Mouse (Mus musculus): ENCODE results near the gene Nicn1. TPM values are rescaled to one million over a fixed set of nuclear protein-coding genes. Genes with fewer than 3 reads are reported as not detected.
"Not testable (repeated sequence)": the region's sequence is repeated elsewhere in the genome, so short reads cannot be mapped to it uniquely, and the experiment has no call there.

The Nicn1 gene
- polyA plus RNA-seq, 1 experiment from 2014 or later: 42.4 TPM

DNA sequence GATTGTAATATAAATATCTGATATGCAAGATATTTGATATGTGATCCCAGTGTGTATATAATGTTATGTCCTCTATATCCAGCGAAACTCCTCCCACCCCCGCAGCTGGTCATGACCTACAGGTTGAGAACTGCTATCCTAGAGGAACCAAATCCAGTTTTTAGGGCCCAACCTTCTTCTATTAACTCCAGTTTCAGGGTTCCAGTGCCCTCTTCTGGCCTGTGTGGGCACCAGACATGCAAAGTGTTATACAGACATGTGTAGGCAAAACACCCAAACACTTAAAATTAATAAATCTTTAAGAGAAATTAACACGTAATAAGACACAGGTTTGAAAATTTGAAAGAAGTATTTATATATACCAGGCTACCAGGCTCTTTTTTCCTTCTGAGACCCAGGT lies 27.3 kb downstream of the Nicn1 start:
- Histone ChIP-seq H3K9me3 (ENCODE audit: control insufficient read depth, low read length) (no peaks in the 10 kb centered on the region), H3K9ac (ENCODE audit: low read depth, low read length) (no peak overlapping the region), H3K4me1 (ENCODE audit: control insufficient read depth, insufficient read depth, low read length) (no peaks in the 10 kb centered on the region), H3K4me3 (ENCODE audit: low read length) (no peak overlapping the region), H3K27me3 (ENCODE audit: control insufficient read depth, insufficient read depth, low read length) (no peaks in the 10 kb centered on the region), H3K27ac (ENCODE audit: low read depth, low read length) (no peak overlapping the region), H3K4me2 (replicated peaks; ENCODE audit: low read depth, low read length) (no peak overlapping the region), H3K36me3 (ENCODE audit: control insufficient read depth, insufficient read depth, low read length) (peaks cover 36% of the 10 kb centered on the region)
- WGBS: 91% methylated on average over 3 of the region's 3 CpGs
- no peak for ATAC-seq (ENCODE audit: low FRiP score, low TSS enrichment)

DNA sequence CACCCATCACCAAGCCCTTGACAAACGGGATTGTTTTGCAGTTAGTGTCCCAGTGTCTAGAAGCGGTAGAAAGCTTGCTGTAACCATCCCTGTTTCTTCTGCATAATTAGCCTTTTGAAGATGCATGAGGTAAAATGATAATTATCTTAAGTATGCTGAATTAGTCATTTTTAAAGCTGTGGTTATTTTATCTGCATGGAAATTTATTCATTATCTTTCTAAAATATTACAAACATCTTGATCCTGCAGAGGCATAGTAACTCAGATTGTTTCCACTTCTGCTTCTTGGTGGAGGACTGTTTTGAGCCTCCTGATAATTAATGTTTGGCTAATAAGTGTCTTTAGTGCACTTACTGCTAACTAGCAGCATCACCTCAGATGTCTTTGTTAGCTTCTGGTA lies 28.2 kb downstream of the Nicn1 start:
- Histone ChIP-seq H3K9ac (ENCODE audit: low read depth, low read length) (no peak overlapping the region), H3K36me3 (ENCODE audit: control insufficient read depth, insufficient read depth, low read length) (peaks cover 36% of the 10 kb centered on the region), H3K4me3 (ENCODE audit: low read length) (no peak overlapping the region), H3K27ac (ENCODE audit: low read depth, low read length) (no peak overlapping the region), H3K4me1 (ENCODE audit: control insufficient read depth, insufficient read depth, low read length) (no peaks in the 10 kb centered on the region), H3K9me3 (ENCODE audit: control insufficient read depth, low read length) (no peaks in the 10 kb centered on the region), H3K27me3 (ENCODE audit: control insufficient read depth, insufficient read depth, low read length) (no peaks in the 10 kb centered on the region), H3K4me2 (replicated peaks; ENCODE audit: low read depth, low read length) (no peak overlapping the region)
- WGBS: 86% methylated on average over 2 of the region's 2 CpGs
- ATAC-seq (ENCODE audit: low FRiP score, low TSS enrichment): no peak

DNA sequence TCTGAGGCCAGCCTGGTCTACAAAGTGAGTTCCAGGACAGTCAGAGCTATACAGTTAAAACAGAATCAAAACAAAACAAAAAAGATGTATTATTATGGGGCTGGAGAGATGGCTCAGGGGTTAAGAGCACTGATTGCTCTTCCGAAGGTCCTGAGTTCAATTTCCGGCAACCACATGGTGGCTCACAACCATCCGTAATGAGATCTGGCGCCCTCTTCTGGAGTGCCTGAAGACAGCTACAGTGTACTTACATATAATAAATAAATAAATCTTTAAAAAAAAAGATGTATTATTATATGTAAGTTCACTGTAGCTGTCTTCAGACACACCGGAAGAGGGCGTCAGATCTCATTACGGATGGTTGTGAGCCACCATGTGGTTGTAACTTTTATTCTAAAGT lies 31.8 kb downstream of the Nicn1 start:
- H3K9me3 ChIP-seq (ENCODE audit: control insufficient read depth, low read length); H3K4me3 ChIP-seq (ENCODE audit: low read length); H3K9ac ChIP-seq (ENCODE audit: low read depth, low read length); H3K27ac ChIP-seq (ENCODE audit: low read depth, low read length); H3K4me2 ChIP-seq (replicated peaks; ENCODE audit: low read depth, low read length); H3K4me1 ChIP-seq (ENCODE audit: control insufficient read depth, insufficient read depth, low read length); H3K27me3 ChIP-seq (ENCODE audit: control insufficient read depth, insufficient read depth, low read length); ATAC-seq (ENCODE audit: low FRiP score, low TSS enrichment): not testable (repeated sequence)
- peaks cover 23% of the 10 kb centered on the region; the same call in 1 of the 2 replicates for H3K36me3 ChIP-seq (ENCODE audit: control insufficient read depth, insufficient read depth, low read length)
- 94% methylated on average over 7 of the region's 7 CpGs for WGBS

DNA sequence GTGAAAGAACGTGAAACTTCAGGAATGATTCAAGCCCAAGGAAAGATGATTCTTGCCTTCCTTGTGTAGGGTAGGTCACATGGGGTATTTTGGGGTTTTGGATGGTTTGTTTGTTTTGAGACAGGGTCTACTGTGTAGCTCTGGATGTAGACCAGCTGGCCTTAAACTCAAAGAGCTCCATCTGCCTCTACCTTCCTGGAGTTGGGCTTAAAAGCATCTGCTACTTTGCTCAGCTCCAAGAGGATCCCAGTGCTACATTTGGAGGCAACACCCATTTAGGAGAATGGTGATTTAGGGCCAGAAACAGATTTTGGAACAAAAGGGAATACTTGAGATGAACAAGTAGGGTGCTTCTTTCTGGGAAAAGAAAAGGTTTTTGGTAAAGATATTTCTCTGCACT lies 34.6 kb downstream of the Nicn1 start:
- Histone ChIP-seq H3K9ac (ENCODE audit: low read depth, low read length) (no peak overlapping the region), H3K27ac (ENCODE audit: low read depth, low read length) (no peak overlapping the region), H3K4me1 (ENCODE audit: control insufficient read depth, insufficient read depth, low read length) (no peaks in the 10 kb centered on the region), H3K9me3 (ENCODE audit: control insufficient read depth, low read length) (no peaks in the 10 kb centered on the region), H3K36me3 (ENCODE audit: control insufficient read depth, insufficient read depth, low read length) (peaks cover 37% of the 10 kb centered on the region), H3K27me3 (ENCODE audit: control insufficient read depth, insufficient read depth, low read length) (no peaks in the 10 kb centered on the region), H3K4me3 (ENCODE audit: low read length) (no peak overlapping the region), H3K4me2 (replicated peaks; ENCODE audit: low read depth, low read length) (no peak overlapping the region)
- ATAC-seq (ENCODE audit: low FRiP score, low TSS enrichment): no peak
- WGBS: 87% methylated on average over 1 of the region's 1 CpGs

DNA sequence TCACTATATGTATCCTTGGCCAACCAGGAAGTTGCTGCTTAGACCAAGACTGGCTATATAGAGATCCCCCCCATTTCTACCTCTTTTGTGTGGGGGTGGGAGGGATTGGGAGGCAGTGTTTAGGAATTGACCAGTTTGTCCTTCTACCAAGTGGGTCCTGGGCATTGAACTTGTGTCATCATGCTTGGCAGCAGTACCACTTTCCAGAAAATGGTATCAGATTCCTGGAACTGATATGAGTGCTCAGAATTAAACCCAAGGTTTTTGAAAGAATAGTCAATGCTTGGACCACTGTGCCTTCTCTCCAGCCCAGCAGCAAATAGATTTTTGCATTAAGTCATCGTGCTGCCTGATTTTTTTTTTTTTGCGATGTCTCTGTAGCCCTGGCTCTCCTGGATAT lies 35.6 kb downstream of the Nicn1 start:
- Histone ChIP-seq H3K9me3 (ENCODE audit: control insufficient read depth, low read length) (no peaks in the 10 kb centered on the region), H3K27ac (ENCODE audit: low read depth, low read length) (no peak overlapping the region), H3K4me1 (ENCODE audit: control insufficient read depth, insufficient read depth, low read length) (no peaks in the 10 kb centered on the region), H3K27me3 (ENCODE audit: control insufficient read depth, insufficient read depth, low read length) (no peaks in the 10 kb centered on the region), H3K36me3 (ENCODE audit: control insufficient read depth, insufficient read depth, low read length) (peaks cover 42% of the 10 kb centered on the region), H3K4me2 (replicated peaks; ENCODE audit: low read depth, low read length) (no peak overlapping the region), H3K4me3 (ENCODE audit: low read length) (no peak overlapping the region), H3K9ac (ENCODE audit: low read depth, low read length) (no peak overlapping the region)
- 98% methylated on average over 2 of the region's 2 CpGs for WGBS
- ATAC-seq (ENCODE audit: low FRiP score, low TSS enrichment): no peak

DNA sequence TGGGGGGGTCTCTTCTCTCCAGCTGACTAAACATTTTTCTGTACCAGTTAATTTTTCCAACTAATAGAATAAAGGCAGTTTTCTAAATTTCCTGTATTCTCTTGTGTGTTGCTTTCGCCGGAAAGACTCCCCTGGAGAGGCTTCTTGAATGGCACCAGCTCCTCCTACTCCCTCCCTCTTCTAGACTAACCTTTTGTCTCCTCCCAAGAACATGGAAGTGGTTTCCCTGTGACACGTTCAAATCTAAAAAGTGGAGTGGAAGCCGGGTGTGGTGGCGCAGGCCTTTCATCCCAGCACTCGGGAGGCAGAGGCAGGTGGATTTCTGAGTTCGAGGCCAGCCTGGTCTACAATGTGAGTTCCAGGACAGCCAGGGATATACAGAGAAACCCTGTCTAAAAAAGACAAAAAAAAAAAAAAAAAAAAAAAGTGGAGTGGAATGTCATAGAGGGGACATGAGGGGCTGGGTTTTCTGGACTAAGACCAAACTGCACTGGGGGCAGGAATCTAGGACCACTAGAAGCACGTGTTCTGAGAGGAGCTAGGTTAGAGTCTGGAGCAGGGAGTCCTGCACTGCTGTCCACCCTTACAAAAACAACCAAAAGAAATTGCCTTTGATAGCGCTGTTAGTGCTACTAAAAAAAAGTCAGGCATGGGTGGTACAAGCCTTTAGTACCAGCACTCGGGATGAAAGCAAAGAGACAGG lies 47.8 kb downstream of the Nicn1 start:
- peak overlapping the region; percentile 86 for H3K27ac ChIP-seq (ENCODE audit: low read depth, low read length)
- peak overlapping the region; percentile 55; the same call in 1 of the 2 replicates for H3K4me2 ChIP-seq (replicated peaks; ENCODE audit: low read depth, low read length)
- no peak for ATAC-seq (ENCODE audit: low FRiP score, low TSS enrichment)
- WGBS: 68% methylated on average over 10 of the region's 10 CpGs
- peaks cover 18% of the 10 kb centered on the region for H3K4me1 ChIP-seq (ENCODE audit: control insufficient read depth, insufficient read depth, low read length)
- no peak overlapping the region for H3K9ac ChIP-seq (ENCODE audit: low read depth, low read length)
- peaks cover 33% of the 10 kb centered on the region for H3K36me3 ChIP-seq (ENCODE audit: control insufficient read depth, insufficient read depth, low read length)
- H3K4me3 ChIP-seq (ENCODE audit: low read length): no peak overlapping the region
- H3K27me3 ChIP-seq (ENCODE audit: control insufficient read depth, insufficient read depth, low read length): no peaks in the 10 kb centered on the region
- H3K9me3 ChIP-seq (ENCODE audit: control insufficient read depth, low read length): no peaks in the 10 kb centered on the region

DNA sequence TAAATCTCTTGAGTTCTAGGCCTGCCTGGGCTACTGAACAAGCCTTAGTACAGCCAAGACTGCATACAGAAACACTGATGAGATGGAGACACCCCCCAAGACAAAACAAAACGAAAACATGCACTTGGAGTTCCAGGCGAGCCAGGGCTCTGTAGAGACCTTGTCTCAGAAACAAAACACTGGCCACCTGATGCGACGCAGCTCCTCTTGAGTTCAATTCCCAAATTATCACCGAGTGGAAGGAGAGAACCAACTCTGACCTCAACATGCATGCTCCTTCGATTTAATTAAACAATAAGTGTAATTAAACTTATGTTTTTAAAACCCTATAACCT lies 48.3 kb downstream of the Nicn1 start:
- Histone ChIP-seq H3K27me3 (ENCODE audit: control insufficient read depth, insufficient read depth, low read length) (no peaks in the 10 kb centered on the region), H3K4me3 (ENCODE audit: low read length) (peak overlapping the region; percentile 57), H3K9ac (ENCODE audit: low read depth, low read length) (peak overlapping the region; percentile 79; the same call in 1 of the 2 replicates), H3K27ac (ENCODE audit: low read depth, low read length) (peak overlapping the region; percentile 86), H3K36me3 (ENCODE audit: control insufficient read depth, insufficient read depth, low read length) (peaks cover 28% of the 10 kb centered on the region), H3K9me3 (ENCODE audit: control insufficient read depth, low read length) (no peaks in the 10 kb centered on the region), H3K4me1 (ENCODE audit: control insufficient read depth, insufficient read depth, low read length) (peaks cover 18% of the 10 kb centered on the region), H3K4me2 (replicated peaks; ENCODE audit: low read depth, low read length) (peak overlapping the region; percentile 55)
- 22% methylated on average over 6 of the region's 6 CpGs for WGBS
- ATAC-seq (ENCODE audit: low FRiP score, low TSS enrichment): peak; percentile 2; the same call in 1 of the 2 replicates

DNA sequence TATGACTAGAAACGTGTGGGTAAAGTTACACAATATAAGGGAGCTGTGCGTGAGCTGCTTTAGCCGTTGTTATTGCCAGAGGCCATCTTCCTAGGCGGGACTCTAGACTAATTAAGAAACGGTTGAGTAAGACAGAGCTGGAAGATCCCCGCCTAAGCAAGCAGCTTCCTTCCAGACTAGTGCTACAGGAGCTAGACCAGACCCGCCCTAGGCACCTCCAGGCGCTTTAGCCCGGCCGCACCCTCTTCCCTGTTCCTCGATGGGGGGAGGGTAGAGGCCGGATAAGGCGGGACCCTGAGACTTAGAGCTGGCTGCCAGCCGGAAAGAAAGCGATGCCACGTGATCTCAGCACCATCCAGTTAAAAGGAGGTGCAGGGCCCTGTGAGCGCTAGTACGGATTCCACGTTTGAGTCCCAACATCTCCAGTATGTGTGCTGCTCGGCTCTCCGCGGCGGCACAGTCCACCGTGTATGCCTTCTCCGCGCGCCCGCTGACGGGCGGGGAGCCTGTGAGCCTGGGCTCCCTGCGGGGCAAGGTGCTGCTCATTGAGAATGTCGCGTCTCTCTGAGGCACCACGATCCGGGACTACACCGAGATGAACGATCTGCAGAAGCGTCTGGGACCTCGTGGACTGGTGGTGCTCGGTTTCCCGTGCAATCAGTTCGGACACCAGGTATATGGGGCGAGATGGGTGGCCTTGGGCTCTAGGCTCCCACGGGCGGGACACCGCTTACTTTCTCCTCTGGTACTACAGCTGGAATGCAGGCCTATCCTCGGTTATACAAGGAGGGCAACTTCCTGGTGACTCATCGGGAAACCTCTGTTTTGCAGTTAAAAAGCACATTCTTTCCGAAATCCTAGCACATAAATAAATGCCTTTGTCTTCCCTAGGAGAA lies 48.9 kb downstream of the Nicn1 start, which contains the start of gene Gpx1:
Gpx1 (plus strand) TSS at position 18 of the 896 bp plus-strand sequence.
- Histone ChIP-seq H3K4me3 (ENCODE audit: low read length) (peak within 1 kb of the TSS; percentile 57), H3K9me3 (ENCODE audit: control insufficient read depth, low read length) (no peaks in the 10 kb centered on the region), H3K9ac (ENCODE audit: low read depth, low read length) (peak within 1 kb of the TSS; percentile 79), H3K4me2 (replicated peaks; ENCODE audit: low read depth, low read length) (peak within 1 kb of the TSS; percentile 55), H3K27ac (ENCODE audit: low read depth, low read length) (peak within 1 kb of the TSS; percentile 86), H3K4me1 (ENCODE audit: control insufficient read depth, insufficient read depth, low read length) (peaks cover 18% of the 10 kb centered on the region), H3K27me3 (ENCODE audit: control insufficient read depth, insufficient read depth, low read length) (no peaks in the 10 kb centered on the region), H3K36me3 (ENCODE audit: control insufficient read depth, insufficient read depth, low read length) (peaks cover 23% of the 10 kb centered on the region)
- under 1% methylated on average over 49 of the region's 49 CpGs for WGBS
- peak; percentile 98 for ATAC-seq (ENCODE audit: low FRiP score, low TSS enrichment)

DNA sequence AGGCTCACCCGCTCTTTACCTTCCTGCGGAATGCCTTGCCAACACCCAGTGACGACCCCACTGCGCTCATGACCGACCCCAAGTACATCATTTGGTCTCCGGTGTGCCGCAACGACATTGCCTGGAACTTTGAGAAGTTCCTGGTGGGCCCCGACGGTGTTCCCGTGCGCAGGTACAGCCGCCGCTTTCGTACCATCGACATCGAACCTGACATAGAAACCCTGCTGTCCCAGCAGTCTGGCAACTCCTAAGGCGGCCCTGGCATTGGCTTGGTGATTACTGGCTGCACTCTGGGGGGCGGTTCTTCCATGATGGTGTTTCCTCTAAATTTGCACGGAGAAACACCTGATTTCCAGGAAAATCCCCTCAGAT lies 49.6 kb downstream of the Nicn1 start:
- Histone ChIP-seq H3K9me3 (ENCODE audit: control insufficient read depth, low read length) (no peaks in the 10 kb centered on the region), H3K27me3 (ENCODE audit: control insufficient read depth, insufficient read depth, low read length) (no peaks in the 10 kb centered on the region), H3K27ac (ENCODE audit: low read depth, low read length) (peak overlapping the region; percentile 86; the same call in 1 of the 2 replicates), H3K4me3 (ENCODE audit: low read length) (peak overlapping the region; percentile 57), H3K36me3 (ENCODE audit: control insufficient read depth, insufficient read depth, low read length) (peaks cover 16% of the 10 kb centered on the region), H3K9ac (ENCODE audit: low read depth, low read length) (peak overlapping the region; percentile 79), H3K4me2 (replicated peaks; ENCODE audit: low read depth, low read length) (peak overlapping the region; percentile 55), H3K4me1 (ENCODE audit: control insufficient read depth, insufficient read depth, low read length) (peaks cover 18% of the 10 kb centered on the region)
- WGBS: 8% methylated on average over 20 of the region's 20 CpGs
- ATAC-seq (ENCODE audit: low FRiP score, low TSS enrichment): no peak
